Mouse (Mus musculus) kidney, adult 2 months (tissue): ENCODE measurements around the gene Fibin. TPM values are rescaled to one million over a fixed set of nuclear protein-coding genes. Genes with fewer than 3 reads are reported as not detected.

Source experiments
- DNase-seq: peaks from one replicate; pipeline ENCODE4 v3.0.0; 2021
- H3K27ac ChIP-seq: fragments of 200-500 bp; 2 replicates; pipeline ENCODE4 v1.5.1; 2012; ENCODE audit warnings: low read depth, low read length, control low read depth, inconsistent platforms; ENCODE audit not compliant: insufficient read depth
- H3K27me3 ChIP-seq: fragments of 200-500 bp; replicated peaks from 2 replicates; pipeline ENCODE4 v1.6.1; 2012; ENCODE audit warnings: mild to moderate bottlenecking, moderate library complexity, low read length, inconsistent platforms; ENCODE audit not compliant: control insufficient read depth, insufficient read depth
- H3K36me3 ChIP-seq: fragments of 200-500 bp; 2 replicates; pipeline ENCODE4 v1.6.1; 2012; ENCODE audit warnings: mild to moderate bottlenecking, moderate library complexity, low read length, inconsistent platforms; ENCODE audit not compliant: control insufficient read depth, insufficient read depth
- H3K4me1 ChIP-seq: fragments of 200-500 bp; 2 replicates; pipeline ENCODE4 v1.6.1; 2011; ENCODE audit warnings: low read length; ENCODE audit not compliant: control insufficient read depth, insufficient read depth
- H3K4me3 ChIP-seq: fragments of 200-500 bp; 2 replicates; pipeline ENCODE4 v1.5.1; 2011; ENCODE audit warnings: mild to moderate bottlenecking, low read depth, low read length, control low read depth; ENCODE audit not compliant: insufficient read depth
- CTCF ChIP-seq: fragments of 200-500 bp; conservative IDR thresholded peaks from 2 replicates; pipeline ENCODE4 v1.5.1; 2011; ENCODE audit warnings: low read depth, mild to moderate bottlenecking, control low read depth, low read length, moderate library complexity, mixed read lengths; ENCODE audit not compliant: insufficient read depth, insufficient read length
- POLR2A ChIP-seq: fragments of 200-500 bp; IDR thresholded peaks from one replicate; pipeline ENCODE4 v1.6.1; 2011; ENCODE audit warnings: low read depth, low read length, control low read depth
- WGBS: fragments of 180-500 bp; shearing (Covaris S2); methylation state at CpG from one replicate; pipeline ENCODE4 v1.1.7; 2018; 5-methylcytosine and 5-hydroxymethylcytosine counted together
- polyA plus RNA-seq: library from polyadenylated mRNA; depleted of rRNA; stranded (reverse); fragments of >200 nt; gene quantifications from 2 replicates; pipeline ENCODE4 v1.2.3, GENCODE M21; 2012; rRNA removed

Gene Fibin
- polyA plus RNA-seq = 1.6 and 2.2 TPM in 2 replicates

- no peak for TF ChIP-seq POLR2A
- peak; percentile 34 for TF ChIP-seq CTCF
- no peak within 1 kb of the TSS for H3K27ac ChIP-seq
- 3% methylated on average over 33 of the region's 33 CpGs for WGBS
- peak within 1 kb of the TSS; percentile 52 for H3K4me3 ChIP-seq
- H3K27me3 ChIP-seq = no peaks in the 10 kb centered on the region
- peak; percentile 64 for DNase-seq
- peaks cover 6% of the 10 kb centered on the region for H3K4me1 ChIP-seq
- no peaks in the 10 kb centered on the region for H3K36me3 ChIP-seq
Observed at GRCm38 (mm10) chr2:110362432-110363283, at the start of gene Fibin. Gene Fibin (minus strand): TSS chr2:110363183.

DNA sequence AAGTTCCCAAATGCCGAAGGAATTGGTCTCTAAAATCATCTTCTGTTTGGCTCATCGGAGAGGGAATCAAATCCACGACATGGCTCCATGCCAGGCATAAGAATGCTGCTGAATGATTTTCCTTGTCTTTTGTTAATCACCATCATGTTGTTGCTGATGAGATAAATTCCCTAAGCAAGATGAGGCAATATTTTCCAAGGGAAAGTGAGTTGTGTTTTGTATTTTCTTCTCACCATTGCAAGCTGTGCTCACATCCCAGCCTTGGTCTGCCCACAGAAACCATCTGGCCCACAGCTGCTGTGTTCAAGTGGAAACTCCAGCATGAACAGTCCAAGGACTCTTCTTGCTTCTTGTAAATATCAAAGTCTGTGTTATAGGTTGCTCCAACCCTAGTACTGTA, 48.4 kb upstream of the Fibin start:
- no peak for DNase-seq
- Histone ChIP-seq H3K27me3 (no peaks in the 10 kb centered on the region), H3K4me1 (no peaks in the 10 kb centered on the region), H3K36me3 (no peaks in the 10 kb centered on the region), H3K27ac (no peak overlapping the region), H3K4me3 (no peak overlapping the region)
- no peak for TF ChIP-seq POLR2A
- TF ChIP-seq CTCF = no peak
- WGBS = 92% methylated on average over 3 of the region's 3 CpGs

- H3K4me3 ChIP-seq = no peak overlapping the region
- H3K27me3 ChIP-seq = no peaks in the 10 kb centered on the region
- H3K4me1 ChIP-seq = no peaks in the 10 kb centered on the region
- no peaks in the 10 kb centered on the region for H3K36me3 ChIP-seq
- H3K27ac ChIP-seq = no peak overlapping the region
- no peak for DNase-seq
- no peak for TF ChIP-seq CTCF
- TF ChIP-seq POLR2A = no peak
Observed at GRCm38 (mm10) chr2:110408757-110409156, 45.8 kb upstream of the Fibin start.

GRCm38 (mm10) chr2:110392714-110393336, 29.8 kb upstream of the Fibin start:
- H3K27ac ChIP-seq = no peak overlapping the region
- DNase-seq = no peak
- 81% methylated on average over 4 of the region's 4 CpGs for WGBS
- no peaks in the 10 kb centered on the region for H3K4me1 ChIP-seq
- H3K36me3 ChIP-seq = no peaks in the 10 kb centered on the region
- no peak overlapping the region for H3K4me3 ChIP-seq
- no peak for TF ChIP-seq CTCF
- H3K27me3 ChIP-seq = no peaks in the 10 kb centered on the region

GRCm38 (mm10) chr2:110390736-110391409, 27.9 kb upstream of the Fibin start:
- Histone ChIP-seq H3K27me3 (no peaks in the 10 kb centered on the region), H3K4me1 (no peaks in the 10 kb centered on the region), H3K27ac (no peak overlapping the region), H3K36me3 (no peaks in the 10 kb centered on the region), H3K4me3 (no peak overlapping the region)
- WGBS = 47% methylated on average over 5 of the region's 5 CpGs
- TF ChIP-seq POLR2A (no peak), CTCF (no peak)
- no peak for DNase-seq

- H3K4me1 ChIP-seq = peaks cover 7% of the 10 kb centered on the region; the same call in 1 of the 2 replicates
- H3K36me3 ChIP-seq = no peaks in the 10 kb centered on the region
- H3K27me3 ChIP-seq = no peaks in the 10 kb centered on the region
- H3K4me3 ChIP-seq = no peak overlapping the region
- 54% methylated on average over 2 of the region's 2 CpGs for WGBS
- H3K27ac ChIP-seq = no peak overlapping the region
- TF ChIP-seq POLR2A = no peak
- no peak for TF ChIP-seq CTCF
- no peak for DNase-seq
Observed at GRCm38 (mm10) chr2:110379811-110380210, 16.8 kb upstream of the Fibin start.

GRCm38 (mm10) chr2:110376660-110377059, 13.7 kb upstream of the Fibin start:
- WGBS = 78% methylated on average over 1 of the region's 1 CpGs
- peak; percentile 68 for DNase-seq
- H3K4me1 ChIP-seq = peaks cover 7% of the 10 kb centered on the region; the same call in 1 of the 2 replicates
- TF ChIP-seq POLR2A (no peak), CTCF (no peak)
- no peak overlapping the region for H3K4me3 ChIP-seq
- no peaks in the 10 kb centered on the region for H3K36me3 ChIP-seq
- no peaks in the 10 kb centered on the region for H3K27me3 ChIP-seq
- H3K27ac ChIP-seq = peak overlapping the region; percentile 92
